10 mouse cellular contexts compared by ENCODE assay signal in genomic region chr7:135746528-135746927, GRCm38 (mm10).
"Had no signal": no experiment of that assay in that cellular context is flagged by ENCODE, and none has a peak within 500 bp of the region (broad histone marks: within the 10 kb centered on the region; RNA-seq: fewer than 3 reads in every experiment).

No protein-coding gene starts in this region.

- H3K9me3 ChIP-seq: intestine, embryonic 15.5 days; liver, embryonic 15.5 days; midbrain, embryonic 15.5 days had no signal

- DNase-seq: lung, postnatal 36 days; right cerebral cortex, adult 18-20 months; right cerebral cortex, postnatal 25 days; thymus, postnatal 36 days had no signal

- H3K4me1 ChIP-seq: liver, embryonic 15.5 days; midbrain, embryonic 15.5 days had no signal

- H3K36me3 ChIP-seq: intestine, embryonic 15.5 days; liver, embryonic 15.5 days; midbrain, embryonic 15.5 days; neural tube, embryonic 13.5 days had no signal

- H3K4me3 ChIP-seq: intestine, embryonic 15.5 days; liver, embryonic 15.5 days; midbrain, embryonic 15.5 days; neural tube, embryonic 13.5 days had no signal

- ATAC-seq: lung, postnatal 0 days; midbrain, embryonic 15.5 days had no signal

- H3K9ac ChIP-seq: intestine, embryonic 15.5 days; liver, embryonic 15.5 days; midbrain, embryonic 15.5 days; neural tube, embryonic 13.5 days had no signal

- H3K27ac ChIP-seq: intestine, embryonic 15.5 days; liver, embryonic 15.5 days; midbrain, embryonic 15.5 days; neural tube, embryonic 13.5 days had no signal

- H3K4me2 ChIP-seq: intestine, embryonic 15.5 days; liver, embryonic 11.5 days; liver, embryonic 15.5 days; midbrain, embryonic 15.5 days; neural tube, embryonic 13.5 days had no signal

- H3K27me3 ChIP-seq: intestine, embryonic 15.5 days; liver, embryonic 15.5 days; midbrain, embryonic 15.5 days; neural tube, embryonic 13.5 days had no signal
